Mouse (Mus musculus) kidney, adult 2 months (tissue): Measurements from ENCODE around the gene Gm10337. TPM values are rescaled to one million over a fixed set of nuclear protein-coding genes. Genes with fewer than 3 reads are reported as not detected.

ENCODE experiments used
- DNase-seq: peaks from one replicate; pipeline ENCODE4 v3.0.0; 2021
- H3K27ac ChIP-seq: fragments of 200-500 bp; 2 replicates; pipeline ENCODE4 v1.5.1; 2012; ENCODE audit warnings: low read depth, low read length, control low read depth, inconsistent platforms; ENCODE audit not compliant: insufficient read depth
- H3K27me3 ChIP-seq: fragments of 200-500 bp; replicated peaks from 2 replicates; pipeline ENCODE4 v1.6.1; 2012; ENCODE audit warnings: mild to moderate bottlenecking, moderate library complexity, low read length, inconsistent platforms; ENCODE audit not compliant: control insufficient read depth, insufficient read depth
- H3K36me3 ChIP-seq: fragments of 200-500 bp; 2 replicates; pipeline ENCODE4 v1.6.1; 2012; ENCODE audit warnings: mild to moderate bottlenecking, moderate library complexity, low read length, inconsistent platforms; ENCODE audit not compliant: control insufficient read depth, insufficient read depth
- H3K4me1 ChIP-seq: fragments of 200-500 bp; 2 replicates; pipeline ENCODE4 v1.6.1; 2011; ENCODE audit warnings: low read length; ENCODE audit not compliant: control insufficient read depth, insufficient read depth
- H3K4me3 ChIP-seq: fragments of 200-500 bp; 2 replicates; pipeline ENCODE4 v1.5.1; 2011; ENCODE audit warnings: mild to moderate bottlenecking, low read depth, low read length, control low read depth; ENCODE audit not compliant: insufficient read depth
- CTCF ChIP-seq: fragments of 200-500 bp; conservative IDR thresholded peaks from 2 replicates; pipeline ENCODE4 v1.5.1; 2011; ENCODE audit warnings: low read depth, mild to moderate bottlenecking, control low read depth, low read length, moderate library complexity, mixed read lengths; ENCODE audit not compliant: insufficient read depth, insufficient read length
- POLR2A ChIP-seq: fragments of 200-500 bp; IDR thresholded peaks from one replicate; pipeline ENCODE4 v1.6.1; 2011; ENCODE audit warnings: low read depth, low read length, control low read depth
- WGBS: fragments of 180-500 bp; shearing (Covaris S2); methylation state at CpG from one replicate; pipeline ENCODE4 v1.1.7; 2018; 5-methylcytosine and 5-hydroxymethylcytosine counted together
- polyA plus RNA-seq: library from polyadenylated mRNA; depleted of rRNA; stranded (reverse); fragments of >200 nt; gene quantifications from 2 replicates; pipeline ENCODE4 v1.2.3, GENCODE M21; 2012

The Gm10337 gene
- polyA plus RNA-seq, 1 experiment, result not detected

GRCm38 (mm10) chr15:102471295-102471645, 32.3 kb upstream of the Gm10337 start:
- DNase-seq, result no peak
- Histone ChIP-seq H3K4me3 (peak overlapping the region; percentile 100), H3K4me1 (peaks cover 5% of the 10 kb centered on the region; the same call in 1 of the 2 replicates), H3K27me3 (no peaks in the 10 kb centered on the region), H3K27ac (peak overlapping the region; percentile 16; the same call in 1 of the 2 replicates), H3K36me3 (peaks cover 6% of the 10 kb centered on the region)
- under 1% methylated on average over 10 of the region's 10 CpGs for WGBS
- TF ChIP-seq CTCF (no peak), POLR2A (no peak)

- TF ChIP-seq POLR2A (no peak), CTCF (no peak)
- no peaks in the 10 kb centered on the region for H3K27me3 ChIP-seq
- no peak for DNase-seq
- H3K27ac ChIP-seq, result no peak overlapping the region
- peaks cover 8% of the 10 kb centered on the region for H3K36me3 ChIP-seq
- peaks cover 5% of the 10 kb centered on the region; the same call in 1 of the 2 replicates for H3K4me1 ChIP-seq
- H3K4me3 ChIP-seq, result no peak overlapping the region
These were observed 31.8 kb upstream of the Gm10337 start for GRCm38 (mm10) chr15:102471727-102472126.

DNA sequence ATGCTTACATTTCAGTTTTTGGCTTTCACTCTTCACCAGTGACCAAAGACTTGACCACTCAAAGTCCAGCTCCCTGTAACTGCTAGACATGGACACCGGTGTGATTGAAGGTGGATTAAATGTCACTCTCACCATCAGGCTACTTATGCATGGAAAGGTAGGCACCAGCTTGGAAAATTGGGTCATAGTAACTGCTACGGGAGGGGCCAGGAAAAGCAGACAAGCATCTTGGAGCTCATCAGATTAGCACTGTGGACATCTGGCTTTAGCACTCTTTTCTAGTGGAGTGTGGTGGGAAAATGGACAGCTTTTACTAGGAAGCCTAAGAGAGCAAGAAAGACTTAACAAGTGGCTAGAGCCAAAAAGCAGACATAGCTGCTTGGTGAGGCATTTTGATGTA, 30.3 kb upstream of the Gm10337 start:
- no peaks in the 10 kb centered on the region for H3K27me3 ChIP-seq
- TF ChIP-seq CTCF (no peak), POLR2A (no peak)
- peaks cover 5% of the 10 kb centered on the region; the same call in 1 of the 2 replicates for H3K4me1 ChIP-seq
- 23% methylated on average over 2 of the region's 2 CpGs for WGBS
- no peak for DNase-seq
- no peak overlapping the region for H3K4me3 ChIP-seq
- H3K27ac ChIP-seq, result no peak overlapping the region
- H3K36me3 ChIP-seq, result peaks cover 8% of the 10 kb centered on the region

- Histone ChIP-seq H3K27ac (no peak overlapping the region), H3K27me3 (no peaks in the 10 kb centered on the region), H3K4me1 (peaks cover 5% of the 10 kb centered on the region; the same call in 1 of the 2 replicates), H3K4me3 (no peak overlapping the region), H3K36me3 (peaks cover 11% of the 10 kb centered on the region)
- TF ChIP-seq CTCF (no peak), POLR2A (no peak)
- 81% methylated on average over 2 of the region's 2 CpGs for WGBS
- no peak for DNase-seq
These were observed 29.0 kb upstream of the Gm10337 start for GRCm38 (mm10) chr15:102474520-102474919.

GRCm38 (mm10) chr15:102483136-102483535, 20.4 kb upstream of the Gm10337 start:
- no peak overlapping the region for H3K27ac ChIP-seq
- no peaks in the 10 kb centered on the region for H3K4me1 ChIP-seq
- no peak for DNase-seq
- H3K27me3 ChIP-seq, result no peaks in the 10 kb centered on the region
- WGBS, result 83% methylated on average over 3 of the region's 3 CpGs
- H3K4me3 ChIP-seq, result no peak overlapping the region
- no peak for TF ChIP-seq CTCF
- peaks cover 28% of the 10 kb centered on the region for H3K36me3 ChIP-seq

DNA sequence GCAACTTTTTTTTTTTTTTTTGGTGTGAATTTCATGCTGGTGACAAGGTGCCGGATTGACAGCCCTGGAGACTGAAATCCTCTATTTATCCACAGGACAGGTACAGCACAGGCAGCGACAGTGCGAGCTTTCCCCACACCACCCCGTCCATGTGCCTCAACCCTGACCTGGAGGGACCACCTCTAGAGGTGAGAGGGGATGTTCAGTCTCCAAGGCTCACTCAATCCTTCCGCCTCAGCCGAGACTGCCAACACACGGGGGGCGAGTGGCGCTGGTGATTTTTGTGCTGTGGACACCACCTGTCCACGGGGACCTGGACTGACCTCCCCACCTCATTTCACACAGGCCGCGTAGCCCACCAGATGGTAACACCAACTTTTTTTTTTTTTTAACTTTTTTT, 17.7 kb upstream of the Gm10337 start:
- no peak for TF ChIP-seq POLR2A
- TF ChIP-seq CTCF, result no peak
- Histone ChIP-seq H3K36me3 (peaks cover 29% of the 10 kb centered on the region), H3K4me3 (no peak overlapping the region), H3K4me1 (no peaks in the 10 kb centered on the region), H3K27ac (no peak overlapping the region), H3K27me3 (no peaks in the 10 kb centered on the region)
- no peak for DNase-seq
- WGBS, result 85% methylated on average over 12 of the region's 12 CpGs

GRCm38 (mm10) chr15:102487664-102488063, 15.9 kb upstream of the Gm10337 start:
- Histone ChIP-seq H3K36me3 (peaks cover 30% of the 10 kb centered on the region), H3K4me1 (no peaks in the 10 kb centered on the region), H3K27ac (no peak overlapping the region), H3K27me3 (no peaks in the 10 kb centered on the region), H3K4me3 (no peak overlapping the region)
- DNase-seq, result no peak
- TF ChIP-seq POLR2A (no peak), CTCF (no peak)
- WGBS, result 62% methylated on average over 1 of the region's 1 CpGs

- H3K4me3 ChIP-seq, result no peak overlapping the region
- WGBS, result 76% methylated on average over 3 of the region's 3 CpGs
- no peaks in the 10 kb centered on the region for H3K27me3 ChIP-seq
- TF ChIP-seq POLR2A, result no peak
- TF ChIP-seq CTCF, result no peak
- peaks cover 16% of the 10 kb centered on the region for H3K36me3 ChIP-seq
- DNase-seq, result no peak
- no peaks in the 10 kb centered on the region for H3K4me1 ChIP-seq
- H3K27ac ChIP-seq, result no peak overlapping the region
These were observed 5.2 kb upstream of the Gm10337 start for GRCm38 (mm10) chr15:102498322-102498721.
